Comparison of ENCODE assay signal across 15 mouse cellular contexts in the genomic region with DNA sequence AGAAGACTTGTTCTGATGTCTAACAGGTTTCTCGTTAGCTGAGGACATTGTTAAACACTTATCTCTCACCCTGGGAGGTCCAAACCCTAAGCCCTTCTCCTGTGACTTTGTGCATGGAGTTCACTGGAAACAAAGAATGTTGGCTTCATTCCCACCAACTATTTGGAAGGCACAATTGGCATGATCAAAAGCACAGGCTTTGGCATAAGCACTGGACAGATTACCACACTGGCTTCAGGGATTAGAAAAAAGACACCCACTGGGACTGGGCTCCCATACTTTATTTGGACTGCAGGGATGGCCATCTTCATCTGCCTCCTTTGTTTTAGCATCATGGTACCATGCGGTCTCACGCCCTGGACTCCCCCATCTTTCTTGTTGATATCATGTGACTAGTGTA.
"Had no signal": no experiment of that assay in that cellular context is flagged by ENCODE, and none has a peak within 500 bp of the region (broad histone marks: within the 10 kb centered on the region; RNA-seq: fewer than 3 reads in every experiment).

No protein-coding gene starts in this region.

- H3K9ac ChIP-seq: liver, embryonic 12.5 days; midbrain, embryonic 15.5 days; neural tube, embryonic 12.5 days had no signal

- H3K4me1 ChIP-seq: limb, embryonic 10.5 days; liver, embryonic 12.5 days; megakaryocyte, embryonic 14.5 days; midbrain, embryonic 15.5 days; neural tube, embryonic 12.5 days had no signal

- ATAC-seq: liver, embryonic 12.5 days; midbrain, embryonic 15.5 days had no signal

- H3K9me3 ChIP-seq: limb, embryonic 10.5 days; liver, embryonic 12.5 days; megakaryocyte, embryonic 14.5 days; midbrain, embryonic 15.5 days; neural tube, embryonic 12.5 days had no signal

- H3K27me3 ChIP-seq: liver, embryonic 12.5 days; megakaryocyte, embryonic 14.5 days; midbrain, embryonic 15.5 days; neural tube, embryonic 12.5 days had no signal

- H3K27ac ChIP-seq: kidney, postnatal 0 days; layer of hippocampus, adult 2 months; limb, embryonic 10.5 days; liver, embryonic 12.5 days; macrophage; midbrain, embryonic 15.5 days; neural tube, embryonic 12.5 days had no signal

- H3K36me3 ChIP-seq: limb, embryonic 10.5 days; liver, embryonic 12.5 days; midbrain, embryonic 15.5 days; neural tube, embryonic 12.5 days had no signal

- DNase-seq: kidney, adult 11 months; kidney, adult 9 months; kidney, postnatal 36 days; spleen, adult 18-20 months; thymus, adult 18-20 months; thymus, postnatal 14 days had no signal

- H3K4me3 ChIP-seq: layer of hippocampus, adult 2 months; limb, embryonic 10.5 days; liver, embryonic 12.5 days; megakaryocyte, embryonic 14.5 days; midbrain, embryonic 15.5 days; neural tube, embryonic 12.5 days had no signal

- H3K4me2 ChIP-seq: liver, embryonic 12.5 days; midbrain, embryonic 11.5 days; midbrain, embryonic 15.5 days; neural tube, embryonic 12.5 days had no signal
